Mouse (Mus musculus) lung, embryonic 16.5 days (tissue): ENCODE data around the gene Il1rap. TPM values are rescaled to one million over a fixed set of nuclear protein-coding genes. Genes with fewer than 3 reads are reported as not detected.

ENCODE experiments used
- ATAC-seq: fragments of 200-750 bp; cut with Nextera tagmentation; 2 replicates; pipeline ENCODE4 v1.8.0; 2017; ENCODE audit warnings: low read depth, mild to moderate bottlenecking, moderate library complexity
- H3K27ac ChIP-seq: fragments of 300-500 bp; sonication (generic); 2 replicates; pipeline ENCODE4 v1.5.1; 2014; ENCODE audit warnings: mild to moderate bottlenecking, control low read depth, low read length
- H3K27me3 ChIP-seq: fragments of 300-500 bp; sonication (generic); 2 replicates; pipeline ENCODE4 v1.6.1; 2014; ENCODE audit warnings: low read depth, low read length, mixed read lengths; ENCODE audit not compliant: control insufficient read depth, insufficient read depth
- H3K36me3 ChIP-seq: fragments of 300-500 bp; sonication (generic); 2 replicates; pipeline ENCODE4 v1.6.1; 2014; ENCODE audit warnings: low read length; ENCODE audit not compliant: control insufficient read depth, insufficient read depth
- H3K4me1 ChIP-seq: fragments of 300-500 bp; sonication (generic); replicated peaks from 2 replicates; pipeline ENCODE4 v1.6.1; 2014; ENCODE audit warnings: low read length, mixed read lengths; ENCODE audit not compliant: control insufficient read depth, insufficient read depth
- H3K4me2 ChIP-seq: fragments of 300-500 bp; sonication (generic); 2 replicates; pipeline ENCODE4 v1.6.1; 2014; ENCODE audit warnings: low read depth, low read length, control low read depth
- H3K4me3 ChIP-seq: fragments of 300-500 bp; sonication (generic); 2 replicates; pipeline ENCODE4 v1.5.1; 2014; ENCODE audit warnings: mild to moderate bottlenecking, low read length, control low read depth
- H3K9ac ChIP-seq: fragments of 300-500 bp; sonication (generic); 2 replicates; pipeline ENCODE4 v1.6.1; 2014; ENCODE audit warnings: low read length, control low read depth
- H3K9me3 ChIP-seq: fragments of 300-500 bp; sonication (generic); 2 replicates; pipeline ENCODE4 v1.6.1; 2016; ENCODE audit warnings: low read length; ENCODE audit not compliant: control insufficient read depth
- WGBS: fragments of 180-500 bp; shearing (Covaris S2); extraction: QIAGEN DNeasy Blood & Tissue Kit; methylation state at CpG from one replicate; pipeline ENCODE4 v1.1.7; 2014; 5-methylcytosine and 5-hydroxymethylcytosine counted together
- polyA plus RNA-seq: library from polyadenylated mRNA; unstranded; fragments of >200 nt; fragmentation: Nextera tagmentation; extraction: Ambion mirVana; gene quantifications from 2 replicates; pipeline ENCODE4 v1.2.1, GENCODE M21; 2015

Il1rap gene
- polyA plus RNA-seq, 1 experiment from 2014 or later: 16.1 TPM

- H3K9ac ChIP-seq: no peak overlapping the region
- H3K4me3 ChIP-seq: no peak overlapping the region
- no peaks in the 10 kb centered on the region for H3K36me3 ChIP-seq
- no peaks in the 10 kb centered on the region for H3K9me3 ChIP-seq
- H3K27ac ChIP-seq: no peak overlapping the region
- H3K27me3 ChIP-seq: no peaks in the 10 kb centered on the region
- no peaks in the 10 kb centered on the region for H3K4me1 ChIP-seq
- no peak for ATAC-seq
- 35% methylated on average over 2 of the region's 2 CpGs for WGBS
- H3K4me2 ChIP-seq: no peak overlapping the region
These were observed 64.6 kb downstream of the Il1rap start for GRCm38 (mm10) chr16:26646066-26646465.

GRCm38 (mm10) chr16:26647036-26647435, 65.5 kb downstream of the Il1rap start:
- WGBS: 81% methylated on average over 1 of the region's 1 CpGs
- Histone ChIP-seq H3K9me3 (no peaks in the 10 kb centered on the region), H3K9ac (no peak overlapping the region), H3K4me1 (no peaks in the 10 kb centered on the region), H3K4me3 (no peak overlapping the region), H3K27me3 (no peaks in the 10 kb centered on the region), H3K4me2 (no peak overlapping the region), H3K36me3 (no peaks in the 10 kb centered on the region), H3K27ac (no peak overlapping the region)
- ATAC-seq: no peak

- H3K9me3 ChIP-seq: no peaks in the 10 kb centered on the region
- no peak overlapping the region for H3K9ac ChIP-seq
- H3K4me3 ChIP-seq: no peak overlapping the region
- H3K4me1 ChIP-seq: no peaks in the 10 kb centered on the region
- no peak overlapping the region for H3K4me2 ChIP-seq
- no peaks in the 10 kb centered on the region for H3K27me3 ChIP-seq
- no peak for ATAC-seq
- no peak overlapping the region for H3K27ac ChIP-seq
- H3K36me3 ChIP-seq: no peaks in the 10 kb centered on the region
- 68% methylated on average over 7 of the region's 7 CpGs for WGBS
These were observed 81.4 kb downstream of the Il1rap start for GRCm38 (mm10) chr16:26662722-26663436.

GRCm38 (mm10) chr16:26666401-26666800, 84.9 kb downstream of the Il1rap start:
- ATAC-seq: no peak
- Histone ChIP-seq H3K9me3 (no peaks in the 10 kb centered on the region), H3K27me3 (no peaks in the 10 kb centered on the region), H3K4me2 (no peak overlapping the region), H3K9ac (no peak overlapping the region), H3K36me3 (no peaks in the 10 kb centered on the region), H3K4me1 (no peaks in the 10 kb centered on the region), H3K27ac (no peak overlapping the region), H3K4me3 (no peak overlapping the region)
- WGBS: 71% methylated on average over 2 of the region's 2 CpGs

- no peaks in the 10 kb centered on the region for H3K36me3 ChIP-seq
- H3K9ac ChIP-seq: no peak overlapping the region
- WGBS: 68% methylated on average over 2 of the region's 2 CpGs
- no peaks in the 10 kb centered on the region for H3K4me1 ChIP-seq
- no peaks in the 10 kb centered on the region for H3K27me3 ChIP-seq
- no peak overlapping the region for H3K4me3 ChIP-seq
- H3K4me2 ChIP-seq: no peak overlapping the region
- no peak overlapping the region for H3K27ac ChIP-seq
- H3K9me3 ChIP-seq: no peaks in the 10 kb centered on the region
- ATAC-seq: no peak
These were observed 87.6 kb downstream of the Il1rap start for GRCm38 (mm10) chr16:26669081-26669480.

- no peak for ATAC-seq
- Histone ChIP-seq H3K9ac (no peak overlapping the region), H3K4me2 (no peak overlapping the region), H3K4me1 (no peaks in the 10 kb centered on the region), H3K4me3 (no peak overlapping the region), H3K27ac (no peak overlapping the region), H3K27me3 (no peaks in the 10 kb centered on the region), H3K36me3 (no peaks in the 10 kb centered on the region), H3K9me3 (no peaks in the 10 kb centered on the region)
- 89% methylated on average over 2 of the region's 2 CpGs for WGBS
These were observed 98.9 kb downstream of the Il1rap start for GRCm38 (mm10) chr16:26680381-26680780.

- WGBS: 59% methylated on average over 2 of the region's 2 CpGs
- no peaks in the 10 kb centered on the region for H3K36me3 ChIP-seq
- ATAC-seq: no peak
- no peak overlapping the region for H3K4me2 ChIP-seq
- no peak overlapping the region for H3K9ac ChIP-seq
- no peaks in the 10 kb centered on the region for H3K9me3 ChIP-seq
- H3K4me1 ChIP-seq: no peaks in the 10 kb centered on the region
- no peaks in the 10 kb centered on the region for H3K27me3 ChIP-seq
- H3K4me3 ChIP-seq: no peak overlapping the region
- no peak overlapping the region for H3K27ac ChIP-seq
These were observed 108.3 kb downstream of the Il1rap start for GRCm38 (mm10) chr16:26689771-26690170.

- no peaks in the 10 kb centered on the region for H3K9me3 ChIP-seq
- no peaks in the 10 kb centered on the region for H3K36me3 ChIP-seq
- no peak overlapping the region for H3K4me2 ChIP-seq
- no peaks in the 10 kb centered on the region for H3K4me1 ChIP-seq
- WGBS: 30% methylated on average over 11 of the region's 11 CpGs
- H3K27me3 ChIP-seq: no peaks in the 10 kb centered on the region
- H3K27ac ChIP-seq: no peak overlapping the region
- no peak overlapping the region for H3K4me3 ChIP-seq
- ATAC-seq: no peak
- H3K9ac ChIP-seq: no peak overlapping the region
These were observed 109.8 kb downstream of the Il1rap start for GRCm38 (mm10) chr16:26691294-26691693.

- no peak overlapping the region for H3K9ac ChIP-seq
- no peak for ATAC-seq
- H3K4me3 ChIP-seq: no peak overlapping the region
- no peak overlapping the region for H3K4me2 ChIP-seq
- H3K9me3 ChIP-seq: no peaks in the 10 kb centered on the region
- H3K4me1 ChIP-seq: no peaks in the 10 kb centered on the region
- no peak overlapping the region for H3K27ac ChIP-seq
- no peaks in the 10 kb centered on the region for H3K27me3 ChIP-seq
- WGBS: 86% methylated on average over 4 of the region's 4 CpGs
- no peaks in the 10 kb centered on the region; the same call in 1 of the 2 replicates for H3K36me3 ChIP-seq
These were observed 116.6 kb downstream of the Il1rap start for GRCm38 (mm10) chr16:26698076-26698475.
